Mouse (Mus musculus): Measurements from ENCODE around the gene Aco2.

DNA sequence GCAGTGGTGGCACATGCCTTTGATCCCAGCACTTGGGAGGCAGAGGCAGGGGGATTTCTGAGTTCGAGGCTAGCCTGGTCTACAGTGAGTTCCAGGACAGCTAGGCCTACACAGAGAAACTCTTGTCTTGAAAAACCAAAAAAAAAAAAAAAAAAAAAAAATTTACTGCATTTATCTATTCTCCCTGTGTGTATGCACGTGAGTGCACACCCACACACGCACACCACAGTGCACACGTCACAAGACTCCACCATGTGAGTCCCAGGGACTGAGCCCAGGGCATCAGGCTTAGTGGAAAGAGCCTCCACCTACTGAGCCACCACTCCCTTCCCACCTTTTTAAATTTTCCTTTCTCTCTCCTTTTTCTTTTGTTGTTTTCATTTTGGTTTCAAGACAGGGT is 41.6 kb upstream of the Aco2 start:
- no peak for TF ChIP-seq CTCF (IDR thresholded peaks at IDR 0.05; ENCODE audit: low read depth)
- TF ChIP-seq EP300 (IDR thresholded peaks at IDR 0.05; ENCODE audit: low read depth): no peak

Measured in liver, embryonic 14.5 days (tissue).